Mouse (Mus musculus): ENCODE results near the gene Wdr45b. TPM values are rescaled to one million over a fixed set of nuclear protein-coding genes. Genes with fewer than 3 reads are reported as not detected.

Gene Wdr45b
- polyA plus RNA-seq, 1 experiment, result 65.9 TPM

- TF ChIP-seq POLR2A (IDR thresholded peaks at IDR 0.05; ENCODE audit: control insufficient read depth, extremely low read depth, insufficient read depth, low read length, poor library complexity) (no peak), CTCF (IDR thresholded peaks at IDR 0.05; ENCODE audit: borderline replicate concordance, control insufficient read depth, extremely low read depth, insufficient read depth, low read length, poor library complexity) (no peak)
- H3K4me3 ChIP-seq (ENCODE audit: control insufficient read depth, insufficient read depth, low read length), result no peak overlapping the region
- H3K4me1 ChIP-seq (replicated peaks; ENCODE audit: control insufficient read depth, insufficient read depth, low read length), result no peaks in the 10 kb centered on the region
- H3K27ac ChIP-seq (ENCODE audit: control insufficient read depth, insufficient read depth, low read length), result no peak overlapping the region
- WGBS, result 97% methylated on average over 8 of the region's 8 CpGs
- no peaks in the 10 kb centered on the region for H3K36me3 ChIP-seq (ENCODE audit: control insufficient read depth, insufficient read depth, low read length)
- DNase-seq, result no peak
- H3K27me3 ChIP-seq (ENCODE audit: control insufficient read depth, insufficient read depth, low read length), result no peaks in the 10 kb centered on the region
Observed at GRCm38 (mm10) chr11:121277516-121277915, 76.7 kb downstream of the Wdr45b start.

Other genes starting within 250 kb of the Wdr45b start
- gene Tex19.2, start 235.8 kb downstream of the Wdr45b start, polyA plus RNA-seq (2012; rRNA removed), result 0.04 and 0.08 TPM in 2 replicates
- 0.08 TPM in 1 of 2 replicates, not detected in the other for gene Tex19.1, start 208.3 kb downstream of the Wdr45b start, polyA plus RNA-seq (2012; rRNA removed)
- gene Uts2r, start 194.2 kb downstream of the Wdr45b start, polyA plus RNA-seq (2012; rRNA removed), result 0.75 and 1.5 TPM in 2 replicates
- gene Hexdc, start 150.0 kb downstream of the Wdr45b start, polyA plus RNA-seq (2012; rRNA removed), result 11.2 and 15.0 TPM in 2 replicates
- 6.2 and 7.4 TPM in 2 replicates for gene Ogfod3, start 149.7 kb downstream of the Wdr45b start, polyA plus RNA-seq (2012; rRNA removed)
- gene Cybc1, start 125.1 kb downstream of the Wdr45b start, polyA plus RNA-seq (2012; rRNA removed), result 87.4 and 106 TPM in 2 replicates
- 100 and 101 TPM in 2 replicates for gene Narf, start 117.2 kb downstream of the Wdr45b start, polyA plus RNA-seq (2012; rRNA removed)
- gene Foxk2, start 94.5 kb downstream of the Wdr45b start, polyA plus RNA-seq (2012; rRNA removed), result 57.5 and 60.6 TPM in 2 replicates
- 0.57 and 0.74 TPM in 2 replicates for gene Rab40b, start 33.8 kb upstream of the Wdr45b start, polyA plus RNA-seq (2012; rRNA removed)
- gene Fn3krp, start 67.0 kb upstream of the Wdr45b start, polyA plus RNA-seq (2012; rRNA removed), result 7.6 and 9.2 TPM in 2 replicates
- gene Fn3k, start 80.5 kb upstream of the Wdr45b start, polyA plus RNA-seq (2012; rRNA removed), result 7.0 and 9.5 TPM in 2 replicates
- gene Tbcd, start 97.5 kb upstream of the Wdr45b start, polyA plus RNA-seq (2012; rRNA removed), result 86.5 and 90.0 TPM in 2 replicates
- 2.3 and 2.4 TPM in 2 replicates for gene Zfp750, start 164.9 kb upstream of the Wdr45b start, polyA plus RNA-seq (2012; rRNA removed)

All from thymus, adult 2 months (tissue).